Mouse (Mus musculus): ENCODE results near the gene Pank1.

The Pank1 gene

GRCm38 (mm10) chr19:34827444-34827843 lies 51.8 kb downstream of the Pank1 start:
- no peak for DNase-seq (ENCODE audit: extremely low read depth, low read depth)

DNA sequence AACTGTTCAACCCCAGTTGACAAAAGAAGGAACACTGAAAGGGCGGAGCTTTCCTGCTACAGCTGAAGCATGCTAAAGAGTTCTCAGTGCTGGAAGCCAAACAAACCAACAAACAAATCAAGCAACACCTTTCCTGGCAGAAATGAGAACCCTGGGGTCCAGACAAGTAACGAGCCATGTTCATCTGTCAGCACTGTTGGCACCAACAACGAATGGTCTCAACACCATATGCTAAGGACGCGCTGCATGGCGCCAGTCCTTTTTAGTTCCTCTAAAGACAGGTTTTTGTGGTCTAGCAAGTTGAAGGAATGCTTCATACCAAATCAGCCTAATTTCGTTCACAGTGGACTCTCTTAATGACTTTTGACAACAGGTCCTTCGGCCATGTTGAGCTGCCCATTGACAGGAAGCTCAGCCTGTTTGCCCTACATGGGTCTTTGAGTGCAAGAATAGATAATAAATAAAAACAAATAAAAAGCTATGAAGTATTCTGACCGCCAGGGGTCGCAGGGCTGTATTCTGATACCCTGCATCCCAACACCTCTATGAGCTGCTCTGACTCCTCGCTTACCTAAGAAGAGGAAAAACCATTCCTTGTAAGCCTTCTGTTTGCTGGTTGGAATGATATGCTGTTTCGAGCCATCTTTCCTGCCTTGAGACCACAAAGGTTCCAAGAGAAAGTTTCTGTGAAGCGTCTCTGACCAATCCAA lies 53.2 kb downstream of the Pank1 start:
- no peak for DNase-seq (ENCODE audit: extremely low read depth, low read depth)

DNA sequence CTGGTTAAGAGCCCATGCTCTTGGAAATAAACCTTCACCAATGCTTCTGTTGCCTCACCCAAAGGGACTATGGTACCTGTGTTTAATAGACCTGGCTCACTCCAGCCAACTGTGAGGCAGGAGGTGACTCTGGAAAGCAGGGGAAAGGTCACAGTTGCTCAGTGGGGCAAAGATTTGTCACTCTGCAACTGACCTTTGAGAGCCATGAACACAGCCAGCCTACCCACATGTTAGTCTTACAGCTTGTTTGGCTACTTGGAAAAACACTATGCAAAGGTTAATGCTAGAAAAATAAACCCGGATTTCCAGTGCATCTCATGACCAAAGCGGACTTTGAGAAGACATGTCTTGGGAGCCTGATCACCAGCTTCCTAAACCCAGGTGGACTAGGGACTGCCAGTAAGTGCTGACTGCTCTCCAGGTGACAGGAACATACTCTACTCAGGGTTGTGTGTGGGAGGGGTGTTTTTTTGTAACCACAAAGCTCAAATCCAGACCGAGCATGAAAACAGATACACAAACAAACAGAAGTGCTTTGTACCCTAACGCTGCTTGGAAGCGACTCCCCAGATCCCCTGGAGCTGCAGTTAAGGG lies 59.6 kb downstream of the Pank1 start:
- DNase-seq (ENCODE audit: extremely low read depth, low read depth) = no peak

DNA sequence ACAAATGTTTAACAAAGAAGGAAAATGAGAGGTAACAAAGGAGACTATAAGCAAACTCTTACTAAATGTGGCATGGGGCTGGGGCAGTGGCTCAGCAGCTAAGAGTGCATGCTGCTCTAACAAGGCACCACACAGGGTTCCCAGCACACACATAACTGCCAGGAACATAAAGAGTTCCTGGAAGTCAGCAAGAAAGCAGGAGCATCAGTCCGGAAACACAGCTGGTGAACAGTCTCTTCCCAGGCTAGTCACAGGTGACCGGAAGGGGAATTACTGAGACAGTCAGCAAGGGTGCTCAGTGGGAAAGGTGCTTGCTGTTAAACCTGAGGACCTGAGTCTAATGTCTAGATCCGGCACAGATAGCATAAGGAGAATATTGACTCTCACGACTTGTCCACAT lies 63.9 kb downstream of the Pank1 start:
- no peak for DNase-seq (ENCODE audit: extremely low read depth, low read depth)

DNA sequence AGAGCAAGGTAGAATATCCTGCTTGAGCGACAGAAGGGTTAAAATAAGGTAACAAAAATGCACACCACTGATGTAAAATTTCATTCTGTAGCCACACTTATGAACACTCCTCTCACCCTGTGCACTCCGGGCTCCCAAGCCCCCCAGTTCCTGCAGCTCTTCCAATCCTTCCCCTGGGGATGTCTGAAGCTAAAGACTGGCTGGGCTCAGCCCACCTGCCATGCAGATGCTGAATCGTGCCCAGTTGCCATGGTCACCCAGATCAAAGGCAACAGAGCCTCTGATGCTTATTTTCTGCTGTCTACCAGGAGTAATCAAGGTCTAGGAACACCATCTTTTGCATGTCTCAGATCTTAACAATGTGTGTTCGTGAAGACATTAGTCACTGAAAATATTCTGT lies 64.6 kb downstream of the Pank1 start:
- no peak for DNase-seq (ENCODE audit: extremely low read depth, low read depth)

GRCm38 (mm10) chr19:34813961-34814360 lies 65.3 kb downstream of the Pank1 start:
- no peak for DNase-seq (ENCODE audit: extremely low read depth, low read depth)

GRCm38 (mm10) chr19:34813533-34813932 lies 65.7 kb downstream of the Pank1 start:
- DNase-seq (ENCODE audit: extremely low read depth, low read depth) = no peak

DNA sequence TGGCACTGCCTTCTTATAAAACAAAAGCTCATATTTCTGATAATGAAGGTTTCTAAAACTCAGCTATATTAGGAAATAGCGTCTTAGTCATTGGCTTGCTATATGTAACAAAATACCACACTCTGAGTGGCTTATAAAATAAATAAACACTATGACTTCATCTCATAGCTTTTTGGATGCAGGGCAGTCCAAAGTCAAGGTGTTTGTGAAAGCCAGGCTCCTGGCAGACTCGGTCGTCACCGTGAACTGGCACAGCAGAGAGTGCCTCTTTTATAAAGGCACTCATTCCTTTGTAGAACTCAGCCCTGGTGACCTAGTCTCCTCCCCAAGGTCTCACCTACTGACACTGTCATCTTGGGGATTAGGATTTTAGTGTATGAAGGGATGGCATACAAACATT lies 66.5 kb downstream of the Pank1 start:
- no peak for DNase-seq (ENCODE audit: extremely low read depth, low read depth)

GRCm38 (mm10) chr19:34807173-34807572 lies 72.1 kb downstream of the Pank1 start:
- peak; percentile 60 for DNase-seq (ENCODE audit: extremely low read depth, low read depth)

GRCm38 (mm10) chr19:34805071-34805470 lies 74.2 kb downstream of the Pank1 start:
- no peak for DNase-seq (ENCODE audit: extremely low read depth, low read depth)

DNA sequence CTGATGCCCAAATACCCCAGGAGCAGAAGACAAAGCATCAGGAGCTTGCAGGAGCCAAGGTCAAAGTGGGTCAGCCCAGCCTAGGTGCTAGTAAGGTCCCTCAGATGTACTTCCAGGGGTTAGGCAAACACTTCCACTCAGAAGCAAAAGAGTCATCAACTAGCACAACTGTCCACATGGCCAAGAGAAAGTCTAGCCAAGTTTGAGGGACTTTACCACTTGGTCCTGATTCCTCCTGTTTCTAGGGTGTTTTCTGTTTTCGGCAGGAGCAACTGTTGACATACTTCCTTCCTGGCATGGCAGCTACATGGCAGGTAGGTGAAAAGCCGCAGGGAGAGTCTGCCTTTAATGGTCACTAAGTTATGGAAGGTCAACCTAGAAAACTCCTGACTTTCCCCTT lies 74.7 kb downstream of the Pank1 start:
- DNase-seq (ENCODE audit: extremely low read depth, low read depth) = no peak

DNA sequence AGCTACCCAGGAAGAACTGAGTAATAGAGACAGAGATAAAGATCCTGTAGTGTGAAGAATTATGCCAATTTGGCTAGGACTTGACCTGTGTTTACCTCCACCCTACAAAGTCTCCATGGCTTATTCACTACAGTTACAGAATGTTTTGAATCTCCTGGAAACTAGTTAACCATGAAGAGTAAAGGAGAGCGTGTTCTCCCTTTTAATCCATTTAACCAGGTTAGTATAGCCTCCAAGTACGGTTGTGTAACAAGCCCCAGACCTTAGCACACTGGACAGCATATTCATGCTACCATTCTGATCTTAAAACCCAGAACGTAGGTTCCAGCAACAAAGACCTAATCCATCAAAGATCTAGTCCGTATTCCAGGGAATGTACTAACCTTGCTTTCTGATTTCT lies 75.9 kb downstream of the Pank1 start:
- no peak for DNase-seq (ENCODE audit: extremely low read depth, low read depth)

- DNase-seq (ENCODE audit: extremely low read depth, low read depth) = peak; percentile 62
Observed at GRCm38 (mm10) chr19:34799644-34800267, 79.5 kb downstream of the Pank1 start.

GRCm38 (mm10) chr19:34796396-34796795 lies 82.9 kb downstream of the Pank1 start:
- DNase-seq (ENCODE audit: extremely low read depth, low read depth) = no peak

GRCm38 (mm10) chr19:34782491-34782890 lies 96.8 kb downstream of the Pank1 start:
- no peak for DNase-seq (ENCODE audit: extremely low read depth, low read depth)

DNA sequence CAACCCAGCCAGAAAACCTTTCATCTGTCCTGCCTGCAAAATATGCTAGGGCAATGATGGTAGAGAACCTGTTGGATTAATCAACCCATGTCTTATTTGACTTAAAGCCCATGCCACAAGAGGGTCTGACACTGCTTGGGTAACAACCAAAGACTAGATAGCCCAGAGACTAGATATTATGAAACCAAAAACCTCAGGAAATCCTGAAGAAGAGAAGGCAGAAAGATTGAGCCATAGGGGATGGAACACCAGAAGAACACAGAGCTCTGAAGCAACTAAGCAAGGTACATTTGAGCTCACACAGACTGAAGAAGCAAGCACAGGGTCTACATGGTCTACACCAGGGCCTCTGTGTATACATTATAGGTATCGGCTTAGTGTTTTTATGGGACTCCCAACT lies 100.3 kb downstream of the Pank1 start:
- no peak for DNase-seq (ENCODE audit: extremely low read depth, low read depth)

DNA sequence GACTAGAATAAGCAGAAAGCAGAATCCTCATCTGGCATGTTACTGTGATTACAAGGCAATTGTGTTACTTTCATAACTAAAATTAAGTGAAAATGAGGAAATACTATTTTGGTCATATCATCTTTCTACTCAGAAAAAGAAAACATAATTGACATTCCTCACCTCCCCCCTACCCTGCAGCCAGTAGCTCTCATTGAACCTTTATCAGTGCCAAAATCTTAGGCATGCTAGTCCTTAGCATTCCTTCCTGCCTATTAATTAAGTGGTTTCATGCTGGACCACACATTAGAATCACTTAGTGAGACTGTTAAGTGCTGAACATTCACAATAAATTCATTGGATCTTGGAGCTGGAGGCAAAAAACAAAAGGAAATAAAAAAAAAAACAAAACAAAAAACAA lies 101.2 kb downstream of the Pank1 start:
- DNase-seq (ENCODE audit: extremely low read depth, low read depth) = no peak

DNA sequence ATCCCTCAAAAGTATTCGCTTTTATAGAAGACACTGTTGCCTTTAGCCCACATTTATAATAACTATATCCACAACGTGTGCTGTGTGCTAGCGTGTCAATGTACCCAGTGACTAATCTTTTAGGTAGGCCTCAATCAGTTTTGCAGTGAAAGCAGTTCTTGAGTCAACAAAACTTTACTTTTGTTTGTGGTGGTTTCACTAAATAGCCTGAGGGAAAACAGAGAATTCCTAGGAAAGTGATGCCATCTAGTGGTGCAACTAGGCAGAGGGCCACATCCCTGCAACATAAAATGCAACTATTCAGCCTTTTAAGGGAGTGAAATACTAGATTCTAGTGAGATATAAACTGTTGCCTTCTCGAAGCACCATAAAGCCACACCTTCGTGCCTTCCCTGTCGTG lies 106.5 kb downstream of the Pank1 start:
- peak; percentile 18 for DNase-seq (ENCODE audit: extremely low read depth, low read depth)

DNA sequence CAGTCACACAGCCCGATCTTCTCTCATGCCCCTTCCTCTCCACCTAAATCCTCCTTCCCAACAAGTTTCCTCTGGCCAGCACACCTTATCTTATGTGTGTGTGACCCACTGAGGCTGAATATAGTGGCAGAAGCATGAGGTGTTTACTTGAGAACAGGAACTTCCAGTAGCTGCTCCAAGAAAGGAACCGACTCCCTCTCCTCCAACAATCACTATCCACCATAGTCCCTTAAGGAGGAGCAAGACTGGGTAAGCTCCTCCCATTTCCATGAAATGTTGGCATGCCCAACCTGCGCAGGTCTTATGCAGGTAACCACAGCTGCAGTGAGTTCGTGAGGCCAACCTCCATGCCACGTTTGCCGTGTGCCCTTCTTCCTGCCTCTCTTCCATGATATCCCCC lies 108.5 kb downstream of the Pank1 start:
- DNase-seq (ENCODE audit: extremely low read depth, low read depth) = no peak

GRCm38 (mm10) chr19:34758754-34759153 lies 120.5 kb downstream of the Pank1 start:
- DNase-seq (ENCODE audit: extremely low read depth, low read depth) = no peak

Measured in MEL-GATA-1-ER (cell line).